ENCODE assay signal across 8 mouse cellular contexts in the genomic region with DNA sequence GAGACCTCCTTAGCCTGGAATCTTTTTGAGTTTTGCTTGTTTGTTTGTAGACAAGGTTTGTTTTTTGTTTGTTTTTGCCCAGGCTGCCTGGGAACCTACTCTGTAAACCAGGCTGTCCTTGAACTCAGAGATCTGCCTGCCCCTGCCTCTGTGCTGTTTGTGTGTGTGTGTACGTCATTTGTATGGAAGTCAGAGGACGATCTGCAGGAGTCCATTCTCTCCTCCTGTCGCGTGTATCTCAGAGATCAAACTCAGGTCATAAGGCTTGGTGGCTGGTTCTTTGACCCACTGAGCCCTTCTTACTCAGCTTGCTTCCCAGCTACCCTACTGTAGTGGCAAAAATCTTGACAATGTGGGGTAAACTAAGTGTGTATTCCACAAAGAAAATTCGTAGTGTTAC. TPM values are rescaled to one million over a fixed set of nuclear protein-coding genes. Genes with fewer than 3 reads are reported as not detected.
DNase-seq lines count a peak whose midpoint lies in the region; ATAC-seq and TF ChIP-seq lines count a peak whose summit lies in the region.

No protein-coding gene starts in this region.

- peak overlapping the region; percentile 97 for H3K4me2 ChIP-seq in neural tube, embryonic 11.5 days (ENCODE audit: low read depth)
- H3K4me2 ChIP-seq in liver, embryonic 13.5 days: peak overlapping the region; percentile 73

- no peaks in the 10 kb centered on the region for H3K9me3 ChIP-seq in neural tube, embryonic 11.5 days (ENCODE audit: control insufficient read depth, low read length)
- no peaks in the 10 kb centered on the region for H3K9me3 ChIP-seq in liver, embryonic 13.5 days (replicated peaks)

- H3K4me3 ChIP-seq in heart, adult 2 months: no peak overlapping the region
- H3K4me3 ChIP-seq in neural tube, embryonic 11.5 days (ENCODE audit: low read depth, low read length): peak overlapping the region; percentile 74
- peak overlapping the region; percentile 60 for H3K4me3 ChIP-seq in liver, embryonic 13.5 days (replicated peaks)

- TF ChIP-seq CTCF in heart, adult 2 months (IDR thresholded peaks at IDR 0.05): no peak

- no peaks in the 10 kb centered on the region for H3K79me2 ChIP-seq in heart, adult 2 months (replicated peaks; ENCODE audit: control insufficient read depth, insufficient read depth, low read length)

- no peaks in the 10 kb centered on the region for H3K27me3 ChIP-seq in heart, adult 2 months (ENCODE audit: control insufficient read depth, insufficient read depth, low read length)
- H3K27me3 ChIP-seq in neural tube, embryonic 11.5 days (ENCODE audit: control insufficient read depth, insufficient read depth, low read length): no peaks in the 10 kb centered on the region
- no peaks in the 10 kb centered on the region for H3K27me3 ChIP-seq in liver, embryonic 13.5 days

- H3K4me1 ChIP-seq in heart, adult 2 months (ENCODE audit: control insufficient read depth, insufficient read depth, low read length): peaks cover 1% of the 10 kb centered on the region; the same call in 1 of the 2 replicates
- H3K4me1 ChIP-seq in neural tube, embryonic 11.5 days (ENCODE audit: control insufficient read depth, insufficient read depth, low read length): 0 out of 2 replicates have a peak, but pooled peaks cover 3% of the 10 kb centered on the region
- H3K4me1 ChIP-seq in liver, embryonic 13.5 days (replicated peaks): peaks cover 40% of the 10 kb centered on the region

- no peak for ATAC-seq in neural tube, embryonic 11.5 days (ENCODE audit: insufficient read depth, low FRiP score, low TSS enrichment)
- ATAC-seq in liver, embryonic 13.5 days (ENCODE audit: low read depth): no peak
- ATAC-seq in frontal cortex, adult (ENCODE audit: low TSS enrichment): no peak

- DNase-seq in heart, adult 2 months: no peak
- DNase-seq in heart, postnatal 10 days: no peak
- DNase-seq in neural tube, embryonic 11.5 days (ENCODE audit: low spot score): no peak
- DNase-seq in neural tube, embryonic 10.5 days (ENCODE audit: extremely low spot score, low spot score): no peak
- no peak for DNase-seq in liver, embryonic 13.5 days
- DNase-seq in right cerebral cortex, postnatal 25 days: no peak
- DNase-seq in embryo, embryonic 9.5 days (ENCODE audit: extremely low spot score): no peak

- peak overlapping the region; percentile 77 for H3K27ac ChIP-seq in heart, adult 2 months
- H3K27ac ChIP-seq in neural tube, embryonic 11.5 days (ENCODE audit: low read depth, low read length): no peak overlapping the region
- peak overlapping the region; percentile 80 for H3K27ac ChIP-seq in liver, embryonic 13.5 days

- no peak for TF ChIP-seq EP300 in heart, adult 2 months (IDR thresholded peaks at IDR 0.05; ENCODE audit: insufficient read depth, low read depth, low read length)

- no peak overlapping the region for H3K9ac ChIP-seq in heart, adult 2 months (ENCODE audit: low read depth, low read length)
- H3K9ac ChIP-seq in neural tube, embryonic 11.5 days (ENCODE audit: low read length): no peak overlapping the region
- peak overlapping the region; percentile 61 for H3K9ac ChIP-seq in liver, embryonic 13.5 days

- intact Hi-C loops in heart, adult 2 months (cut with DNase I): no loop called here
- intact Hi-C loops in heart, postnatal 10 days (cut with DNase I): loop anchor here (2.0 kb wide), 1 partner anchor 100 kb away; no protein-coding TSS in a partner anchor

- no peaks in the 10 kb centered on the region for H3K36me3 ChIP-seq in heart, adult 2 months (ENCODE audit: control insufficient read depth, insufficient read depth, low read length)
- H3K36me3 ChIP-seq in neural tube, embryonic 11.5 days (ENCODE audit: control insufficient read depth, insufficient read depth, low read length): no peaks in the 10 kb centered on the region
- peaks cover 8% of the 10 kb centered on the region for H3K36me3 ChIP-seq in liver, embryonic 13.5 days

- no peak for TF ChIP-seq POLR2A in heart, adult 2 months (IDR thresholded peaks at IDR 0.05; ENCODE audit: insufficient read depth, low read depth, low read length)

- 54% methylated on average over 5 of the region's 5 CpGs for WGBS in heart, adult 2 months
- 65% methylated on average over 5 of the region's 5 CpGs for WGBS in neural tube, embryonic 11.5 days
- WGBS in liver, embryonic 13.5 days (ENCODE audit: insufficient replicate concordance): 46% methylated on average over 5 of the region's 5 CpGs

RNA-seq across cellular contexts. Expression of a gene that starts 1.0 kb away (rescaled TPM):
- 100 to 1,000 TPM; 191 to 210 TPM for total RNA-seq in heart, adult 2 months (2021)
- polyA plus RNA-seq in heart, adult 2 months (2012; rRNA removed): 136 and 162 TPM in 2 replicates
- total RNA-seq in heart, postnatal 10 days (2021): 100 to 1,000 TPM; 146 to 153 TPM
- polyA plus RNA-seq in neural tube, embryonic 11.5 days (2014; fragmentation: Nextera tagmentation; extraction: Ambion mirVana): 115 and 121 TPM in 2 replicates
- polyA plus RNA-seq in liver, embryonic 13.5 days (2015; fragmentation: Nextera tagmentation; extraction: Ambion mirVana): 45.4 and 58.4 TPM in 2 replicates

RNA-seq across cellular contexts. Expression of a gene that starts 12.9 kb away (rescaled TPM):
- total RNA-seq in heart, adult 2 months (2021): 10 to 100 TPM; 58.8 to 62.9 TPM
- 11.3 and 18.5 TPM in 2 replicates for polyA plus RNA-seq in heart, adult 2 months (2012; rRNA removed)
- total RNA-seq in heart, postnatal 10 days (2021): 10 to 100 TPM; 69.2 to 77.6 TPM
- 87.0 and 88.2 TPM in 2 replicates for polyA plus RNA-seq in neural tube, embryonic 11.5 days (2014; fragmentation: Nextera tagmentation; extraction: Ambion mirVana)
- 50.7 and 64.9 TPM in 2 replicates for polyA plus RNA-seq in liver, embryonic 13.5 days (2015; fragmentation: Nextera tagmentation; extraction: Ambion mirVana)

RNA-seq across cellular contexts. Expression of a gene that starts 39.4 kb away (rescaled TPM):
- total RNA-seq in heart, adult 2 months (2021): 1 to 10 TPM; 6.8 to 9.1 TPM
- 6.9 and 8.4 TPM in 2 replicates for polyA plus RNA-seq in heart, adult 2 months (2012; rRNA removed)
- total RNA-seq in heart, postnatal 10 days (2021): 10 to 100 TPM; 11.0 to 11.4 TPM
- 19.0 and 20.9 TPM in 2 replicates for polyA plus RNA-seq in neural tube, embryonic 11.5 days (2014; fragmentation: Nextera tagmentation; extraction: Ambion mirVana)
- polyA plus RNA-seq in liver, embryonic 13.5 days (2015; fragmentation: Nextera tagmentation; extraction: Ambion mirVana): 9.9 and 10.3 TPM in 2 replicates

RNA-seq across cellular contexts. Expression of a gene that starts 44.2 kb away (rescaled TPM):
- 10 to 100 TPM; 10.5 to 14.5 TPM for total RNA-seq in heart, adult 2 months (2021)
- polyA plus RNA-seq in heart, adult 2 months (2012; rRNA removed): 2.4 and 4.5 TPM in 2 replicates
- 10 to 100 TPM; 14.2 to 16.0 TPM for total RNA-seq in heart, postnatal 10 days (2021)
- 14.7 TPM in 2 replicates for polyA plus RNA-seq in neural tube, embryonic 11.5 days (2014; fragmentation: Nextera tagmentation; extraction: Ambion mirVana)
- 14.6 and 15.0 TPM in 2 replicates for polyA plus RNA-seq in liver, embryonic 13.5 days (2015; fragmentation: Nextera tagmentation; extraction: Ambion mirVana)
